Mouse (Mus musculus) spleen, adult 2 months (tissue): ENCODE data around the gene Med16.

ENCODE experiments used
- CTCF ChIP-seq: fragments of 200-500 bp; IDR thresholded peaks from 2 replicates; pipeline ENCODE4 v1.5.1; 2011; ENCODE audit warnings: mild to moderate bottlenecking, inconsistent platforms; ENCODE audit not compliant: insufficient read depth, insufficient read length, insufficient replicate concordance; ENCODE audit errors: extremely low read depth
- POLR2A ChIP-seq: fragments of 200-500 bp; IDR thresholded peaks from 2 replicates; pipeline ENCODE4 v1.6.1; 2011; ENCODE audit warnings: low read depth, low read length, inconsistent platforms

DNA sequence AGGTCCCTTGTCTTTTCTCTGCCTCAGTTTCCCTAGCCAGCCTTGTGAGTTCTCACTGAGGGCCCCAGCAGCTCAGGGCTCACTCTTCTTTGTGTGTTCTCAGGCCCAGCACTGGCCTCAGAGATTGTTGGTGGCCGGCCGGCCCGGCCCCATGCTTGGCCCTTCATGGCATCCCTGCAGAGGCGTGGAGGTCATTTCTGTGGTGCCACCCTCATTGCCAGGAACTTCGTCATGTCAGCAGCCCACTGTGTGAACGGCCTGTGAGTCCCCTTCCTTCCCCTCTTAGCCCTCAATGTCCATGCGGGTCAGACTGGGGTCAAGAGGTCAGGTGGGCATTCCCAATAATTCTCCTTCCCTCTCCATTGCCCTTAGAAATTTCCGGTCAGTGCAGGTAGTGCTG, 22.1 kb downstream of the Med16 start:
- TF ChIP-seq CTCF (no peak), POLR2A (no peak)
